Mouse (Mus musculus) thymus, adult 18-20 months (tissue): ENCODE results near the gene Crym.

ENCODE experiments used
- DNase-seq, 2 experiments: peaks; one replicate each; pipeline ENCODE4 v3.0.0; 2022; ENCODE audit warnings: mixed read lengths in 2 of 2

Gene Crym

DNA sequence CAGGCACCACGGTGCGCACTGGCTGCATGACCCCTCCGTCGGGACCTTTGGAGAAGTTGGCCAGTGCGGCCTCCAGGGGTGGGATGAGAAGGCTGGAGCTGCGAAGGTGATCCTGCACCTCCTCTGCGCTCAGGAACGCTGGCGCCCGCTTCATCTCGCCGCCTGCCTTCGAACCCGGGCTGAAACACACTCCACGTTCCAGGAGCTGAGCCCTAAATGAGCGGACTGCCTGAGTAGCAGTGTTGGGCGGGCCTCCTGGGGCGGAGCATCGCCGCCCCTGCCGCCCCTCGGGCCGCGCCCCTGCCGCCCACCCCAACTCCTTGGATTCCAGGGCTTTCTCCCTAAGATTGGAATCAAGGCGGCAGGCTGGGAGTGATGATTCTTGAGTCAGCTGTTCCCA is at the start of gene Crym:
Crym (minus strand) TSS at position 341 of the 400 bp plus-strand sequence.
- DNase-seq: no peak

GRCm38 (mm10) chr7:120241092-120241491 is 39.2 kb upstream of the Crym start:
- no peak for DNase-seq

DNA sequence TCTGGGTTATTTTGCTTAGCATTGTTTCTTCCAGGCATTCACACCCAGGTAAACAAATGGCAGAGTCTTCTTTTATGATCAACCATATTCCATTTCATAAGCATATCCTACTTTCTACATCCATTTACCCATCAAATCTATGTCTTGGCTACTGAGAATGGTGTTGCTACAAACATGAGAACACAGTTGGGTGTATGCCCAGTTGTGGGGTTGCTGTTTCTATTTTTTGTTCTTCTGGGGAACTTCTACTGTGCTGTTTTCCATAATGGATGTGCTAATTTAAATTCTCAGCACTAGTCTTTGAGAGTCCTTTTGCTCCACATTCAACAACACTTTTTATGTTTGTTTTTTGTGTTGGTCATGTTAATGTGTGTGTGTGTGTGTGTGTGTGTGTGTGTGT is 26.6 kb upstream of the Crym start:
- no peak for DNase-seq

DNA sequence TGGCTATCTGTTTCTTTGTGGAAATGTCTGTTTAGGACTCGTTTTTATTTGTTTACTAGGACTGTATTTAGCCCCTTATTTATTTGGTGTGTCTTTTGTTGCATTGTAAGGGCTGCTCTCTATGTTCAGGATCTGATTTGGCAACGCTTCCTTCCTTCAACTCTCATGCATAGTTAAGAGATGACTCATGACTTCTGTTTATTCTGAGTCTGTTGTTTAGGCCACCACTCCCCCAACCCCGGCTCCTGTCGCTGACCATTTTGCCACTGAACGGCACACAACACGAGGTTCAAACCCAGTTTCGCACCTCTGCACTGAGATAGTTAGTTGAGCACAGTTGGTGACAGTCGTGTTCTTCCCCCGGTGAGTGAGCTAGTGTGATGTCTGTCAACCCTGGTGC is 4.1 kb upstream of the Crym start:
- no peak for DNase-seq

DNA sequence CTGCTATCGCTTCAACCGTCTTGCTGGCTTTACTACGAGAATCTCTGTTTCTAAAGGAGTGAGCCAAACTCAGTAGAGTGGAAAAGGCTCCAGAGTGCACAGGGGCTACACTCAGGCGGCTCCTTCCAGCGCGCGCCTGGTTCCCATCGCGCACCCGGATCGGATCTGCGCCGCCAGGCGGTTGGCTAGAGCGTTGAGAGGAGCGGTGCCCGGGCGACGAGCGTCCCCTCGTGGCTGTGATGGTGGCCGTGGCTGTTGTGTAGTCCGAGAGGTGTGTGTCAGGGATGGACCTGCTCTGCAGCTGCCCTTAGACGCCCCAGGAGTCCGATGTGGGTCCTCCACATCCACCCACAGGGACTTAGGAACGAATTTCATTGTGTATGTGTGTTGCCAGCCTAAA is 1.9 kb upstream of the Crym start, which contains the start of gene Abca14:
Abca14 (plus strand) TSS at position 173 of the 400 bp plus-strand sequence.
- peak in 1 of 2 experiments; percentile 5 for DNase-seq

DNA sequence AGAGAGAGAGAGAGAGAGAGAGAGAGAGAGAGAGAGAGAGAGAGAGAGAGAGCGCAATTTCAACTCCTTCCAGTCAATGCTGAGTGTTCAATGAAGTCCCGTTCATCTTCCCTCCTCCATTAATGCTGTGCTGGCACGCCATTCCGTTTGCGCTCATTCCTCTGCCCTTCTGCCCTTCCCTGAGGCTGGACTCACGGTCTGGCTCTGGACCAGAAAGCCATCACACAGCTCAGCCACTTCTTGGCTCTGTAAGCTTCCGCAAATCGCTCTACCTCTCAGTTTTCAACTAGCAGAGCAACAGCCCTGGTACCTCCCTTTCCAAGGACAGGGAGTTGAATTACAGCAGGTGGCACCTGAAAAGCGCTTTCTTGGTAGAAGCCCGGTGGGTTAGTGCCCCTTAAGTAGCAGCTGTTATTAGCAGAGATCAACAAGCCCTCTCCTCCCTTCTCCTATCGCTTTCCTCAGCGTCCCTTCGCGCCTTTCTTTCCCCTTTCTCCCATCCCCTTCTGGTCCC is 623 bp downstream of the Crym start:
- no peak for DNase-seq

GRCm38 (mm10) chr7:120195207-120195606 is 6.7 kb downstream of the Crym start:
- DNase-seq: no peak

DNA sequence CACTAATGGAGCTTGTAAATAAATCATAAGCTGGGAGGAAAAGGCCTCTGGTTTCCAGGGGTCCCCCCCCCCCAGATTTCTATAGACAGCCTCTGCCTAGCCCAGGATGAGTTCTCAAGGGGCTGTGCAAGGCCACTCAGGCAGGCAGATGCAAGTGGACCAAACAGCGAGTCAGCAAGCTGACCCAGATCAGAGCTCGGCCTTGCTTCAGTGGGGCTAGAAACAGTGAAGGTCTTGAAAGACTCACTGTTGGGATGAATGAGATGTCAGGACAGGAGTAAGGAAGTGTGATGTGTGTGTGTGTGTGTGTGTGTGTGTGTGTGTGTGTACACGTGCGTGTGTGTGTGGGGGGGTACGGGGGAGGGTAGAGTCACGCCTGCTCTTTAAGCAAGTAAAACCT is 9.1 kb downstream of the Crym start:
- DNase-seq: no peak

GRCm38 (mm10) chr7:120192207-120192606 is 9.7 kb downstream of the Crym start:
- no peak for DNase-seq

DNA sequence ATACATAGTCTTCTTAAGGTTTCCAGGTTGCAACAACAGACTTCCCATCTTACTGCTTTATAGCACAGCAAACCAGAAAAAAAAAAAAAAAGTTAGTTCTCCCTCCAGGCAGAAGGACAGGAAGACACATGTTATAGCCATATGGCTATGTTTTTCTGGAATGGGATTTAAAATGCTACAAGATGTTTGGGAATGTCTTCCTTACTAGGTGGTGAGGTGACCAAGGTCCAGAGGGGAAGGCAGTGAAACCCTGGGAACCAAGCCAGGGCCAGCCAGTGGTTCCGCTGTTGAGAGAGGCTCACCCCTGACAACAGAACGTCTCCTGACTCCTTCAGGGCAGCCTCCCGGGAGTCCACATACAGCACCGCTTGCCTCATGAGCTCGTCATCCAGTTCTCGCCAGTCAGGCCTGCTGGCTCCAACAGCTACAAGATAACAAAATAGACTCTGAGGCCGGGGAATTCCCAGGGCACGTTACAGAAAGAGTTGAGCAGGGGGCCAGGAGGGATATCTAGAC is 11.7 kb downstream of the Crym start:
- no peak for DNase-seq

DNA sequence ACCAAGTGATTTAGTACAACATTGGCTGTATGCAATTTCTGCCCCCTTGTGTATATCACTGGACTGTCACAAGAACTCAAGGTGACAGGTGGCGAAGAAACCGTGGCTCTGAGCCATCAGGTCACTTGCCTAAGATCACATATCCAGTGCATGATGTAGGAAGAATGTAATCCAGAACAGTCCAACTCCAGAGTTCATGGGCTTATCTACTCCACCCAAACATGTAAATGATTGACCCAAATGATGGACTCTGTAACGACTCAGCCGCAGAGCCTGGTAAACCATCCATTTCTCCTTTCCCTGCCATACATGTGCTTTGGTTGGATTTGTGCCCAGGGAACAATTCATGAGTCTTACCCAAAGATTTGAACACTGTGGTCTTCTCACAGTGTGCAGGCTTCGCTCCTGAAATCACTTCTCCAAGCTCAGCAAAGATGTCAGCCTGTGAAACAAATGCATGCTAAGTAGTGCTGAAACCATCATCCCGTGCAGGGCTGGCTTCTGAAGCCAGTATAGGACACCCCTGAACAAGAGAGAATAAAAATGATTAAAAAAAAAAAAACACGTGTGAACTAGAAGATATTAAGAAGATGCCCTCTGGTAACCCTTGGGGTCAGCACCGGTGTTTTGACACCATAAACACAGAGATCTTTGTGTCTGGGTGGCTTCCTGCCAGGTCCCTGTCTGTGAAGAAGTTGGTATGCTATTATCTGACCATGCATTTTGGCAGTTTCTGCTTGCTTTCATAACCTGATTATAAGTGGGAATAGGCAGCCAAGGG is 12.4 kb downstream of the Crym start:
- DNase-seq: no peak

DNA sequence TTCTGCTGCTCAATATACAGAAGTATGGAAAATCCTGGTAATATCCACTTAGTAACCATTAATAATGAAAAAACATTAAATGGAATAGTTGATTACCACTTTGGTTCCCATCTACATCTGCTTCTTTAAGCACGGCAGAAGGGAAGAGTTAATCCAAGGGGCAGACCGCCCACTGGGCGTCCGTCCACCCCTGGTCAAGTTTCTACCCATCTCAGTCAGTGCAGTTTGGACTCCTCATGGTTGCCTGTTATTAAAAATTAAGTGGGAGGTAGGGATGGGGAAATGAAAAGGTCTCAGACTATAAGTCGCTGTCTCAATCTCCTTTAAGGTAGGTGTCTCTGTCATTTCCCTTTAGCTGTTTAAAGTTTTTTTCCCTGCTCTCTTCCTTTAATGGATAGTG is 13.0 kb downstream of the Crym start:
- DNase-seq: no peak

DNA sequence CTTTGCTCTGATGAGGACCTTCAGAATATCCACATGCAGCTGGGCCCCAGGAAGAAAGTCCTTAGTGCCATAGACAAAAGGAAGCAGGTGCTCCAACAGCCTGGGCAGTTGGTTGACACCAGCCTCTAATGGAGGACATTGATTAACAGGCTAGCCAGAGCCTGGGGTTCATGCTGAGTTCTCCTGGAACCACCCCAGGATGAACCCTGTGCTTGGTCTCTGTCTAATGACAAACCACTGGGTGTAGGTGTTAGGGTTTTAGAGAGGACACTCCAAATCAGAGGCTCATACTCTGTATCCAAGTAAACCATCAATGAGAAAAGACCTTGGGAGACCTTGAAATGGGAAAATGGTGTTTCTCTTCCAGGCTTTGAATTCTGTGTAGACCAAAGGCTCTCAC is 19.0 kb downstream of the Crym start:
- DNase-seq: no peak

GRCm38 (mm10) chr7:120181401-120182230 is 20.3 kb downstream of the Crym start:
- no peak for DNase-seq

- no peak for DNase-seq
Observed at GRCm38 (mm10) chr7:120180547-120180946, 21.4 kb downstream of the Crym start.

GRCm38 (mm10) chr7:120178935-120179334 is 23.0 kb downstream of the Crym start:
- no peak for DNase-seq

- no peak for DNase-seq
Observed at GRCm38 (mm10) chr7:120177611-120178010, 24.3 kb downstream of the Crym start.

- no peak for DNase-seq
Observed at GRCm38 (mm10) chr7:120174723-120175504, 27.0 kb downstream of the Crym start.

- DNase-seq: no peak
Observed at GRCm38 (mm10) chr7:120173603-120174244, 28.2 kb downstream of the Crym start, which contains the start of gene Anks4b. Gene Anks4b, plus strand, starts transcription at chr7:120173858.

DNA sequence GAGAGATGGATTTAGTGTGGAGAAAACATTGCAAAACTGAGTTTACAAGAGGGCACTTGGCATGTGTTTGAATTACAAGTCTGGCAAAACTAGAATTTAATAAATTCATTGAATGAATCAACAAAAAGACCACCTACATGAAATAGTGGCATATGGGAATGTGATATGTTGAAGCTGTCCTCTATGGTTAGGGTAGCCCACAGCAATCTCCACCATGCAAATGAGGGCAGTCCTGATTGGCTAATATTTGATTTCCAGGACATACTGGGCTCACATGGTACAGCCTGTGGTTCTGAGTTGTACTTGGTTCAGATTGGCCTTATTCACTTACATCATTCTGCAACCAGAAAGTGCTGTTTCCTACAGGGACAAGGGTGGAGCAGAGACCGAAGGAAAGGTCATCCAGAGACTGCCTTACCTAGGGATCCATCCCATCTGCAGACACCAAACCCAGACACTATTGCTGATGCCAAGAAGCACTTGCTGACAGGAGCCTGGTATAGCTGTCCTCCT is 29.7 kb downstream of the Crym start:
- no peak for DNase-seq

GRCm38 (mm10) chr7:120163581-120164251 is 38.2 kb downstream of the Crym start:
- DNase-seq: no peak
